Mouse (Mus musculus): ENCODE data around the gene Stxbp5.

The Stxbp5 gene

DNA sequence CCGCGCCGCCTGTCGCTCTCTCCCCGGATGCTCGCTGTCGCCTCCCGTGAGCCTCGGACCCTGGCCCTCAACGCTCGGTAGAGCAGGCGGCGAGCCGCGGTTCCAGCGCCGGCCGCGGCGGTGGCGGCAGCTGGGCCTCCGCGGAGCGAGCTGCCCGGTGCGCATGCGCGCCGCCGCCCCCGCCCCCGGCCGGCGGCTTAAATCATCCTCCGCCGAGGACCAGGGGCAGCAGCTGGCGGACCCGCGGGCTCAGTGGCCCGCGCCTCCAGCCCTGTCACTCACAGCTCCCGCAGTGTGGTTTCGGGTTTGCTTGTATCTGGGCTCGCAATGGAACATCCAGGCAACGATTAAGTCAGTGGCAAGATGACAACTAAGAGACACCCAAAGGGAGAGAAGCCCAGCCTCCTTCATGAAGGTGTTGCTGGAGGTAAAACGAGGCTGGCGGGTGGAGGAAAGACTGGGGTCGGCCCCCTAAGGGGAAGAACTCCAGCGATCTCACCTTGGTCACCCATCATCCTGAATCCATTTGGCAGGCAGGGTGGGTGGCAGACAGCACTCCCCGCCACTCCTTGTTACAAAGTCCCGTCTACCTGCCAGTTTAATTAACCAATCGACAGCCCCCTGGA lies at the start of gene Stxbp5:
Gene Stxbp5, minus strand, starts transcription at position 9 of the 626 bp plus-strand sequence.
- no peak for TF ChIP-seq GATA4 (IDR thresholded peaks at IDR 0.05; ENCODE audit: insufficient replicate concordance, low read length)

DNA sequence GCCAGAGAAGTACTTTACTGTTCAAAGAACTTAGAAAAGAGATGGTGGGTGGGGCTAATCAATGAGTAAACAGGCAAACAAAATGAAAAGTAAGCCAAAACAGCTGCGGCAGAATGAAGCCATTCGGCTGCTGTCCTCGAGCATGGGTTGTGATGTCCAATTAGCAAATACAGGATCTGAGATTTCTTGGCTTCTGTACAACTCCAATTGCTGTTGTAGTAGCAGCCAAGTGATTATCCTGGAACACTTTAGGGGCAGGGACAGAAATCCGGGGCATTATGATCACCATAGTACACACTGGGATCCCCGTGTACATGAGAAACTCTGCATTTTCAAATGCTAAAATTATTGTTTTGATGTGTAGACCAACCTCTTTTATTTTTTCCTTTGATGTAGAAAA lies 11.5 kb upstream of the Stxbp5 start:
- no peak for TF ChIP-seq GATA4 (IDR thresholded peaks at IDR 0.05; ENCODE audit: insufficient replicate concordance, low read length)

DNA sequence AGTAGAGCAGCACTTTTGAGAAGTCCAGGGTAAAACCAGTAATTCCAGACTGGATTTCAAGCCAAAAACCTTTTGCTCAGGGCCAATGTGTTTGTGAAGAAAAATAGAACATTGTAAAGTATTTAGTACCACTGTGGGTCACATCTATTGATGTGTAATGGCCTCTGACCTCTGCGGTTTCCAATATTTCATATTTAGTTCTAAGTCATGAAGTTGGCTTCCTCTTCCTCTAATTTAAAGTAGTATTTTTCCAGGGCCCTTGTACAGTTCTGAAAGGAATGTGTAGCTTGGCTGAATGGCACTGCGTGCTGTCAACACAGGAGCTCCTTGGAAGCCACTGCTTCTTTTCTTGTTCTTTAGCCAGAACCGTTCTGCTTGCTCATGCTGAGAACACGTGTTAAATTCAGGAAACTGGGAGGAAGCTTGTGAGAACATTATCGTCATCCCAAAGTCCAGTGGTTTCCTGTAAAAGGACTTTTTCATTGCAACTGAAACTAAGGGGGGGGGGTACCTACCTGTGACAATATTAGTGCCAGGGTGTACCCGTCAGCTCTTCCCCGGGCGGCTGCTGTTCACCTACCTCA lies 7.1 kb upstream of the Stxbp5 start:
- no peak for TF ChIP-seq GATA4 (IDR thresholded peaks at IDR 0.05; ENCODE audit: insufficient replicate concordance, low read length)

DNA sequence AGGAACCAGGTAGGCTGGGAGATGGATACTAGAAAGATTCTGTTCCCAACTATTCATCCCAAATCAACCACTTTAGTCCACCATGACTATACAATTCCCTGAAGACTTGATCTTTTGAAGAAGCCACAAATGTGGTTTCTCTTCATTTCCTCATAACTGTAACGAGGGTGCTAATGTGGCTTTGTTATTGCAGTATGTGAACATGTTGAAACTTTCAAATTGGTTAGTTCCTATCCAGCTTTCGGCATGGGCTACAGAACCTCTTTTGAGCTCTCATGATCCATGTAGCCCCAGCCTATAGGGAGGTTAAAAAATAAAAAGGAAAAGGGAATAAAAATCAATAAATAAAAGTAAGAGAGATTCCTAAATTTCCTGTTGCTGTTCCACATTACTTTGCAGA lies 6.6 kb upstream of the Stxbp5 start:
- TF ChIP-seq GATA4 (IDR thresholded peaks at IDR 0.05; ENCODE audit: insufficient replicate concordance, low read length): no peak

DNA sequence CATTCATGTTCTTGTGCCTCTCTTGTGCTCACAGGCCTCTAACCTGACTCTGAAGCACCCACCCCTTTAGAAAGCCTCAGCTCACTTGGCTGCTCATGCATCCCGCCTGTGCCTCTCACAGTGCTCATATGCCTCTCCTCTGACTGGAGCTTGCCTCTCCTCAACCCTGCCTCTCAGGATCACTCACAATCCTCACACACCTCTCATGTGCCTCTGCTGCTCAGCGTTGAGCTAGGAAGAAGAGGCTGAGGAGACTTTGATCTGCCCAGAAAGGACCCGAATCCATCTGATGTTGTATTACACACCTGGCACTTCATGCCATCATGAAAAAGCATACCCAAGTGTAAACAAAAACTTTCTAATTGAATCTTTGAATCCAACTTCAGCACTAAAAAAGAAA lies 5.3 kb upstream of the Stxbp5 start:
- no peak for TF ChIP-seq GATA4 (IDR thresholded peaks at IDR 0.05; ENCODE audit: insufficient replicate concordance, low read length)

DNA sequence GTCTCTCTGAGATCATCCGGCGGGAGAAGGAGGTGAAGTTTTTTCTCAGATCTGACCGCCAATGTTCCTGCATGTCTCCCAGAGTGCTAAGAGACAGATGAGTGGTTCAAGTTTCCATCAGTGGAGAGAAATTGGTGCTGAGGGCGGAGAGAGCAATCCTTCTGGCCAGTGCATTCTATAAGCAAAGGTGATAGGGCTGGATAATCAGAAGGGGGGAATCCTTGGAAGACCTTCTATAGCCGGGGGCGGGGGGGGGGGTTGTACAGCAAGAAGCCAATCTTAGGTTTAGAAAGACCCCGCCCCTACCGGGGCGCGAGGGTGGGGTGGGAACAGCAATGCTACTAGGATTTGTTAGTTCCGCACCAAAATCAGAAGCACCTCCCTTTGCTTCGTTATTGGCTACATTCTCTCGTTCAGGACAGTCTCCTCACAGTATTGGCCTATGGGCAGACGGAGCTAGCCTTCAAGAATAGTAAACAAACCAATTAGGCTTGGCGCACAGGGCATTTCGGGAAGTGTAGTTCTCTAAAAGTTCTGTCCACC lies 889 bp upstream of the Stxbp5 start:
- TF ChIP-seq GATA4 (IDR thresholded peaks at IDR 0.05; ENCODE audit: insufficient replicate concordance, low read length): no peak

DNA sequence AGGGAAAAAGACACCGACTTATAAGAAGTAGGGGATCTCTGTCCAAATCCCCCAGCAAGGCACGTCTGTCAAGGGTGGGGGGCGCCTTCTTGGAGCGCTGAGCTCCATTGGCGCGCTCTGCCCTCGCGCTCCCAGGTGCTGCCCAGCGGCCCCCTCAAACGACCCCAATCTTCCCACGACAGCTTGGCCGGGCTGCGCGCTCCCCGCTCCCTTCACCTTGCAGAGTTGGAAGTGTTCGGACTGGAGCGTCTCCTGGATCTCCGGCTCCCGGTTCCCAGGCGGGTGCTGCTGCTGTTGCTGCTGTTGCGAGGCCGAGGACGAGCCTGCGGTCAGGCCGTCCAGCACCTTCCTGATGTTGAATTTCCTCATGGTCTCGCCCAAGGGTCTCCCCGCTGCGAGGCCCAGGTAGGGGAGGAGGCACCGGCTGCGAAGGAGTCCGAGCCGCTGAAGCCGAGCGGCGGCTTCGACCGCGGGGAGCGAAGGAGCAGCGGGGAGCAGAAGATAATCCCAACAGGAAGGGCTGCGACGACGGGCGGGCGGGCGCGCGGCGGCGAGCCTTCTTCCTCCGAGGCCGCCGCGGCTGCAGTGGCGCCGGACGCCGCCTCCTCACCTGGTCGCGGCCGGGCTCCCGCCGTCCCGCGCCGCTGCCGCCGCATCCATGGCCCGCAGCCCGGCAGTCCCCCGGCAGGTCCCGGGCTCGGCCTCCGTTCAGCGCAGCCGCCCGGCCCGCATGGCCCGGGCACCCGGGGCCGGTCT lies 386 bp downstream of the Stxbp5 start:
- peak; percentile 48; the same call in 1 of the 2 replicates for TF ChIP-seq GATA4 (IDR thresholded peaks at IDR 0.05; ENCODE audit: insufficient replicate concordance, low read length)

DNA sequence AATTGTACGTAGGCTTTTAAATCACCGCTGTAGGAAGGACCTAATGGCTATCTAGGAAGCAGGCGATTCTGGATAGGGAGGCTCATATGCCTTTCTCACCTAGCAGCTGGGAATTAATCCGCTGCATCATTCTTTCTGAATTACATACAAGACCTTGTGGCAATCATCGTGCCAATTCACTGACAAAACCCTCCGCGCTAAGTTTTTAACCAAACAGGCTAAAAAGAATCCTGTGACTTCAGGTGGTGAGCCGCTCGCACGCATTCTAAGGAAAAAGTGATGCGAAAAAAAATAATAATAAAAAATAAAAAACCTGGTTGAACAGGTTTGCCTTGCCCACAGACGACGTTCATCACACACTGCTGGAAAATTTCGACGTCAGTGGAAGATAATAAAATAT lies 1.1 kb downstream of the Stxbp5 start:
- no peak for TF ChIP-seq GATA4 (IDR thresholded peaks at IDR 0.05; ENCODE audit: insufficient replicate concordance, low read length)

DNA sequence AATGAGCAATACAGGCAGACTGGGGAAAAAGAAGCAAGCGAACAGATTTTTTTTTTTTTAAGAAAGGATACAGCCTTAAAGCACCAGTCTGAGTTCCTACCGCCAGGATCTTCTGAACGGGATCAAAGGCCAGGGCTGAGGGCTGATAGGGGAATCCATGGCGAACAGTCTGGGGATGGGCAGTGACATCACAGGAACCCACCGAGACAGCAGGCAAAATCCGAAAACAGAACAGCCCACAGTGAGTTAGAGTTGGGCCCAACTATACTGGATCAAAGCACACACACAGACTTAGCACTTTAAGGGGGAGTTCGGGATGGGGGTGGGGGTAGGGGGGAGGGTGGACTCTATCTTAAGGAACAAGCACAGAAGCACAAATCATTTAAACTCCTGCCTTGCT lies 1.8 kb downstream of the Stxbp5 start:
- 0 out of 2 replicates have a peak, but pooled peaks have one; percentile 16 for TF ChIP-seq GATA4 (IDR thresholded peaks at IDR 0.05; ENCODE audit: insufficient replicate concordance, low read length)

DNA sequence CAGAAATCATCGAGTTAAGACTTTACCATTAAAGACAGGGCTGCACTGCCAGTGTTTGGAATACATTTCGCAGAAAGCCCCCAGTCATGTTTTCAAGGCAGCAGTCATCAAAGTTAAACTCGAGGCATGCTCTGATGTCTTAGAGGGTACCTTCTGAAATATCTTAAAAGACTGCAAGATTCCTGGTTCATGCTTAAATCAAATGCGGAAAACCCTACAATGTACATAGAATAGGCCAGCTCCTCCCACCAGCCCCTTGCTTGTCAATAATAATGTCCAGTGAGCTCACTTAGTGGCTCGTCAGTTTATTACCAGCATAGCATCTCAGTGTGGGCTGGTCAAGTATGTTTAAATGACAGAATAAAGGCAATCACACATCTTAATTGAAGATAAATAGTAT lies 3.0 kb downstream of the Stxbp5 start:
- TF ChIP-seq GATA4 (IDR thresholded peaks at IDR 0.05; ENCODE audit: insufficient replicate concordance, low read length): no peak

DNA sequence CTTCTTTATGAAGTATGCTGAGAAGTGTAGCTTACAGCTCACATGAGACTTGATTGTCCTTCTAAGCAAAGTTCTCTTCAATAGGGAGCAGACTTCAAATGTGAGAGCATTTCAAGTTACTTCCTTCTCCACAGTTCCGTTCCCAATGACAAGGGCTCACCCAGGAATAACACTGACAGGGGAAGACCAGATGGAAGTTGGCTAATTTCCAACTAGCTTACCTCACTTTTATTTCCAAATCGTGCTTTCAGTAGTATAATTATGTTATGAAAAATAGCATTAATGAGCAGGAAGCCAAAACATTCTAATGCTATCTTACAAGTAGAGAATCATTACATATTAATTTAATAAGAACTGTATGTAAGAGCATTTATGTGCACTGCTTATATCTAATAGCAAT lies 7.3 kb downstream of the Stxbp5 start:
- TF ChIP-seq GATA4 (IDR thresholded peaks at IDR 0.05; ENCODE audit: insufficient replicate concordance, low read length): no peak

DNA sequence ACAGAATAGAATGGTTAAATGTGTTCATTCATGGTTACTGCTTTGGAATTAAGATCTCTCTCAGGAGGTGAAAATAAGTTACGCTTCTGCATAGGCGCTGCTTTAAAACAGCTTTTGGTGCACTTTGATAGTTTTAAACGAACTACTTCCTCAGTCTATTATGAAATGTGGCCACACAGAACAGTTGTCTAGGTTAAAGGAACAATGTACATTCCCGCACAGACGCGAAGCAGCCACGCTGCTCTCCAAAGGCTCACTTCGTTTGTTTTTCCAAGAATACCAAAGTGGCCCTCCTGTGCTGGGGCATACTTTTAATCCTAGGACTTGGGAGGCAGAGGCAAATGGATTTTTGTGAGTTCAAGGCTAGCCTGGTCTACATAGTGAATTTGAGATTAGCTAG lies 11.2 kb downstream of the Stxbp5 start:
- no peak for TF ChIP-seq GATA4 (IDR thresholded peaks at IDR 0.05; ENCODE audit: insufficient replicate concordance, low read length)

DNA sequence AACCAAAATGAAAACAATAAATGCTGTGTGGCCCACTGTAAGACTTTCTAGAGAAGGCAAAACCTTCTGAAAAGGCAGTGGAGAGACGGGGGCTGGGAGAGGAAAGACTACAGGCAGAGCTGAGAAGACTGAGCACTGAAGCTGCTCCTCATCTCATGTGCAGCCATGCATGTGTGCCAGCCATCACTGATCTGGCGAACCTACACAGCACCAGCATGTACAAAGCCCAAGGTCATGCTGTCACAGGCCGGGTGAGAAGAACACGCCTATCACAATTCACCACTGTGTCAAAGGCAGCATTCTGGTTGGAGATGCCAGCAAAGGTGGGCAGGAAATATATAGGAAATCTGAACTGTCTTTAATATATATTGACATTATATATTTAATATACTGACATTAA lies 12.2 kb downstream of the Stxbp5 start:
- no peak for TF ChIP-seq GATA4 (IDR thresholded peaks at IDR 0.05; ENCODE audit: insufficient replicate concordance, low read length)

DNA sequence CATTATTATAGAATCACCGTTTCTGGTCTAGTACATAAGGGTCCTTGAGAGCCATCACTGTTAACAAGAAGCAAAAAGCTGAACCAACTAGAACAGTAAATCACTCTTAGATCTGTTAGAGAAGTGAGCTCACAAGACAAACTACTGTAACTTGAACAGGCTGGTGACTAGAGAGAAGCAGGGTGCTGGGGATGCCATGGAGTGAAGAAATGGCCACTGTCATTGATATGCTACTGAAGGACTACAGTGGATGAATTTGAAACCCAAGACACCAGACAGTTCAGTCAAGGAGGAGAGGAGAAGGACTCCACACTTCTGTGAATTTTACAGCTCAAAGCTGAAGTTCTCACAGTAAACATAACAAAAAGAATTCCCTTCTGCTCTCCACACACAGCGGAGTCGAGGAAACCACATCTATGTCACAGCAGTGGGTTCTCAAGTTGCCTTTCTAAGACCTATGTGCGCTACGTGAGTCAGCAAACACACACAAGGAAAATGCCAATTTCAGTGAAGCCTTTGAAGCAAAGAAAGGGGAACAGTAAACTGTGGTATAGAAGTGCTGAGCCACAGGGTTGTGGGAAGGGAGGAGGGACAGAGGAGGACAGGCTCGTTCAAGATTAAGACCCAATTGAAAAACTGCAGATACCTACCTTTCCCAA lies 20.7 kb downstream of the Stxbp5 start:
- TF ChIP-seq GATA4 (IDR thresholded peaks at IDR 0.05; ENCODE audit: insufficient replicate concordance, low read length): no peak

DNA sequence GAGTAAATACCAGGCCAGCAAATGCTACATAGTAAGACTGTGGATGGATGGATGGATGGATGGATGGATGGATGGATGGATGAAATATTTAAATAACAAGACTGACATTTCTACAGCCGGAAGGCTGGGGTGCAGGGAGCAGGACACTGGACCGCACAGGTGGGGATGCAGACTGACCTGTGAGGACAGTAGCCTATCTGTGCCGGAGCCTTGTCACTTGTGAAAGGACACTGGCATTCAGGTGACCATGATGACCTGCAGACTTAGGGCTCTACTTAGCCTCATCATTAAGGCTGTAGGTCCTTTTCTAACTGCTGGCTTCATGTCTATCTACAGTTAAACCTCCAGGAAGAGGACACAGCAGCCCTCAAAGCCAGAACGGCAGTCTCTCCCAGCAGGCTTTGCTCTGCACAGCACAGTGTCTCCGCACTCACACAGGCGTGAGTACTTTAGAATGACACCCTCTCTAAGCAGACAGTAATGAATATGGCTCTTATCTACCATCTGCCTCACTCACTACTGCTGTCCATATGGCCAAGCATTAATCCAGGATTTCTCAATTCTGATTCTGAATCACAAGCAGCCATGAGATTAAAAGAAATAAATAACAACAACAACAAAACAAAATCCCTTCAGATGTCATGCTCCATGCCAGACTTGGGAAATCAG lies 21.9 kb downstream of the Stxbp5 start:
- TF ChIP-seq GATA4 (IDR thresholded peaks at IDR 0.05; ENCODE audit: insufficient replicate concordance, low read length): no peak

Measured in liver, adult (tissue).